Mouse (Mus musculus) megakaryocyte-erythroid progenitor cell, adult 5-6 weeks (primary cell): ENCODE data around the gene Olfr1415. TPM values are rescaled to one million over a fixed set of nuclear protein-coding genes. Genes with fewer than 3 reads are reported as not detected.
"Not testable (repeated sequence)": the region's sequence is repeated elsewhere in the genome, so short reads cannot be mapped to it uniquely, and the experiment has no call there.

ENCODE experiments used
- ATAC-seq: replicated peaks from 2 replicates; pipeline ENCODE4 v1.8.0; 2016; ENCODE audit warnings: mild to moderate bottlenecking, inconsistent platforms; ENCODE audit not compliant: severe bottlenecking, poor library complexity, low FRiP score, low TSS enrichment
- total RNA-seq, 2 experiments: library from RNA; stranded (forward) in 1 of 2; stranded (reverse) in 1 of 2; fragments of 200-1000, 215-1000 nt in 1 of 2; fragments of >200 nt in 1 of 2; fragmentation: Nextera tagmentation in 1 of 2; gene quantifications; 2 replicates each; pipeline ENCODE4 v1.2.3; 2014 to 2017

Olfr1415 gene
- total RNA-seq (2014; fragmentation: Nextera tagmentation) = not detected in 2 replicates
- total RNA-seq (2017) = not detected in 2 replicates

DNA sequence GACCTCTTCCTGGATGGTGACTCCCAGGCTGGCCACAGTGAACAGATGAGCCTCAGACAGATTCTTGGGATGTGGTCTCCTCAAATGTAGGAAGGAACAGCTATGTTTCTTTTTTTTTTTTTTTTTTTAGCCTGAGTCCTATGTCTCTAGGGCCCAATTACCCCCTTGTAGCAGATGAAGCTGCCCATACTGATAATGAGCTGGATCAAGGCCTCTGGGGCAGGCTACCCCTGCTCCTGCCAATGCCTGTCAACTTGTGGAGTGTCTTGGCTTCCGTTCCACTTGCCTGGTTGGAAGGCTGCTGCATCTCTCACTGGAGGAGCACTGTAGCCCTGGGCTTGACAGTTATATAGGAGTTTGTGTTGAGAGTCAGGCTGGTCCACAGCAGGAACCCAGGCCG, at the start of gene Olfr1415:
Olfr1415 (minus strand) TSS at position 101 of the 400 bp plus-strand sequence.
- no peak for ATAC-seq

DNA sequence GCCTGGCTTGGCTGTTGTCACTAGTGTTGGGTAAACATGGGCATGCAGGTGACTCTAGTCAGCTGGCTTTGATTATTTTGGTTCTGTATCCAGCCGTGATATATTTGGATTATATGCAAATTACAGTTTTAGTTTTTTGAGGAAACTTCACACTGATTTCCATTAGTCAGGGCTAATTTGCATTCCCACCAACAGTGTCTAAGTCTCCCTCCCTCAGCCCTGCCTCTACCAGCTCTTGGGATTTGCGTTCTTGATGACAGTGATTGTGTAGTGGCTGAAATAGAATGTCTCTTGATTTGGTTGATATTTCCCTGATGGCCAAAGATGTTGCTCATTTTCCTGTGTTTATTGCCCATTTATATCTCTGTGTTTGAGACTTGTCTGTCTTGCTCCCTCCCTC, 43.2 kb upstream of the Olfr1415 start:
- ATAC-seq = no peak

DNA sequence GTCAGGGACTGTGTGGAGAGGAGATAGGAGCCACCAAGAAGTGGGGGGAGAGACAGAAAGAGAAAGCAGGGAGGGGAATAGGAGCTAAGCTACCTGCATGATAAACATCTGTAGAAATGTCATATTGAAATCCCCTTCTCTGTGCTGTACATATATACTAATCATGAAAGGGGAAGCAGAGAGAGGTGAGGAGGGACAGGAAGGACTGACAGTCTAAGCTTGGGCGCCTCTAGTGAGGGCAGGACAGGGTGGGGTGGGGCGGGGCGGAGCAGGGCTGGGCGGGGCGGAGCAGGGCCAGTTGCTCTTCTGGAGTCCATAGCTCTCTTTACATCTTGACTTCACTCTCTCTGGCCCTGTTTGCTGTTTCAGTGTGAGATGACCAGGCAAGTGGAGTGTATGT, 41.1 kb upstream of the Olfr1415 start:
- ATAC-seq = no peak

GRCm38 (mm10) chr1:92523764-92524163, 27.9 kb upstream of the Olfr1415 start:
- ATAC-seq = no peak

- no peak for ATAC-seq
These were observed 25.5 kb upstream of the Olfr1415 start for GRCm38 (mm10) chr1:92521376-92521775.

- no peak for ATAC-seq
These were observed 23.1 kb upstream of the Olfr1415 start for GRCm38 (mm10) chr1:92519046-92519445.

DNA sequence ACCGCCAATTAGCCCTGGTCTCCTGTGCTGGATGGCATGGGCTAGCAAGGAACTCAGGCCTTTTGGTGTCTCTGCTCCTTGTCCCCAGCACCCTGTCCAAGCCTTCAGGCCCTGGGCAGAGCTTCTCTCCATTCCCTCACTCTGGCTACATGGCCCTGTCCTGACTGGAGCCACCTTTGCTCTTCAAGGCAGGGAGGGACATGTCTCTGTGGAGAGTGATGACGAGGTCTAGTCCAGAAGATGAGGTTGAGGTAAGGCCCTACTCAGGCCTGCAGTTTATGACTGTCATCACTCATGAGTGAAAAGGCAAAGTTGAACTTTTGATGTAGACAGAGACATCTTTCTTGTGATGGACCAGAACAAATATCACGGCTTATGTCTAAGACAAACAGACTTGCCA, 22.7 kb upstream of the Olfr1415 start, which contains the start of gene Olfr1414:
Olfr1414 (minus strand) TSS at position 101 of the 400 bp plus-strand sequence.
- no peak for ATAC-seq

DNA sequence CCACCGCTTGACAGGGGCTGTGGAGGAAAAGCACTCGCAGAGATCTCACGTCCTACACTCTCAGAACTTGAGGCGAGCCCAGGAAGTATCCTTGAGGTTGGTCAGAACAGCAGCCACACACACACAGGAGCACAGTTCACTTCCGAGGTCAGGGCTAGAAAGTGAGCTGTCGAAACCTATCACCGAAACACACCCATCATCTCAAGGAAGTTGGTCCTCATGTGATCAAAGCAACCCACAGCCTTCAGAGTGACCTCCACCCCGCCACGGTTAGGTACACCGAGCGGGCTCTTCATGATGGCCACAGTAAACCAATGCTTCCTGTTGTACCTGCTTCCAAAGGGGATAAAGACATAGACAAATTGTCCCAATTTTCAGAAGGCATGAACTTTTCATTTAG, 19.5 kb upstream of the Olfr1415 start:
- no peak for ATAC-seq

DNA sequence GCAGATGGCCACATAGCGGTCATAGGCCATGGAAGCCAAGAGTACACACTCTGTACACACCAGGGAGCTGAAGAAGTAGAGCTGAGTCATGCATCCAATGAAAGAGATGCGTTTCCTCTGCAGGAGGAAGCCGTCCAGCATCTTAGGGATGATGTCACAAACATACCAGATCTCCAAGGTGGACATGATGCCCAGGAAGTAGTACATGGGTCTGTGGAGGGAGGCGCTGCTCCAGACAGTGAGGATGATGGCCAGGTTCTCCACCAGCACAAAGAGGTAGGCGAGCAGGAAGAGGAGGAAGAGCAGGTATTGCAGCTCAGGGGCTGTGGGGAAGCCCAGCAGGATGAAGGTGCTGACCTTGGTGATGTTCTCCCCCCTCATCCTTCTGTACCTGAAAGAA, 15.7 kb upstream of the Olfr1415 start:
- ATAC-seq = not testable (repeated sequence)

- ATAC-seq = no peak
These were observed 10.9 kb downstream of the Olfr1415 start, which contains the start of gene Olfr1416 for GRCm38 (mm10) chr1:92485013-92485412. Olfr1416 (minus strand) TSS chr1:92485113.

- ATAC-seq = peak; percentile 75
These were observed 21.8 kb downstream of the Olfr1415 start for GRCm38 (mm10) chr1:92474066-92474578.

DNA sequence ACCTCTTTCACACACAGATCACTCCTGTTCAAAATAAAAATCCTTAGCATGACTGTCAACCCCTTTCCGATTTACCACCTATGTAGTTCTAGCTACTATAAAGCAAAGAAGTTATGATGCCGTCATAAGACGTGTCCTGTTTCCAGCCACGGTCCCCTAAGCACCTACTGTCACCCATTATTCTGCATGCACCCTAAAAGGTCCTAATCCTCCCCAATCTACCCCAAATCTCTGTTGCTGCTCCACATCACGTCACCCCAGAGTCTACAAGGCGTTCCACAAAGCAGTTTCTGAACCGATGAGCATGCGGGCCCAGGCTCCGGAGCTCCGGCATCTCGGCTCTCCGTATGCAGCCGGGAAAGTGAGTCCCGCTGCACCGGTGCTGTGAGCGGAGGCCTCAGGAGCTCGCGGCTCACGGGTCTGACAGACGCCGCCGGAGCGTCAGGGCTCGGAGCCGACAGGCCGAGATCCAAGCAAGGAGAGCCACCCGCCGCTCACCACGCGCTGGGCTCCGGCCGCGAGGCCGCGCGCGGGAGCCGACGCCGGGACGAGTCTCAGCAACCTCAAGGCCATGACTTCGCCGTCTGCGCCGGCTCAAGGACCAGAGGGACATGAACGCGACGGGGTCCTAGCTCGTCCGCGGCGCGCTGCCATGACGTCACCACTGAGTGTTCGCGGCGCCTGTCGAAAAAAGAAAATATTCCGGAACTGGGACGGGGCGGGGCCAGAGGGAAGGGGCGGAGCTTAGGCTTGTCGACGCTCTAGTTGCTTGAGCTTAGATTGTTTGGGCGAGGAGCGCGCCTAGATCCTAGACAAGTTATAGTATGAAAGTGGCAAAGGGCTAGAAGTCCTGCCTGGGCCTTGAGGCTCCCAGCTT, 22.5 kb downstream of the Olfr1415 start, which contains the start of gene Ndufa10:
Ndufa10 (minus strand) TSS at position 696 of the 877 bp plus-strand sequence.
- ATAC-seq = peak; percentile 88

- ATAC-seq = no peak
These were observed 27.0 kb downstream of the Olfr1415 start for GRCm38 (mm10) chr1:92468891-92469290.

- ATAC-seq = no peak
These were observed 37.5 kb downstream of the Olfr1415 start for GRCm38 (mm10) chr1:92458416-92458815.

- no peak for ATAC-seq
These were observed 38.1 kb downstream of the Olfr1415 start for GRCm38 (mm10) chr1:92457758-92458157.

DNA sequence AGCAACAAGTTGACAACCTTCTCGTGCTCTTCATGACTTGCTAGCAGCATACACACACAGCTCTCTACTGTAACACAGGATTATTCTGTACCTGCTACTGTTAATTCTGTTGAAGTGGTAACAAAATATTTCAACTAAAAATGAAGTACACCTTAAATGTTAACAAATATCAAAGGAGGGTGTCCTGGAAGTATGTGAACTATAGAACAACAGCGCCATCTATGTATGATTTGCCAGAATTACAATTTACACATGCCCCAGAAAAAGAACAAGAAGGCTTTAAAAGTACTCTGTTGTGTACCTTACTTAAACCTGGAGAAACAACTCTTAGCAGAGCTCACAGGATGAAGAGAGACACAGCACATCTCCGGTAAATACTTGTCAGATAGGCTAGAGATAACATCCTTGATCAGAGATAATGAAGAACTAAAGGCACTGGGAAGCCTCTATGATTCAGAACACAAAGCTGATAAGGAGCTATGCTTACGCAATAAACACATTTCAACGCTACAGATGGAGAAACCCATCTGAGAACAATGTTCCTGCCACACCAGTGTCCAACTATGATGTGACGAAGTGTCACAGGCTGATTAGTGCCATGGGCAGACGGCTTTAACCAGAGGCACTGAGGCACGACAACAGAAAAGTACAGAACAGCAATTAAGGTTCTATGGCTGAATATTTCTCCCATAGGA, 42.0 kb downstream of the Olfr1415 start:
- 0 out of 2 replicates have a peak, but pooled peaks have one; percentile 41 for ATAC-seq

DNA sequence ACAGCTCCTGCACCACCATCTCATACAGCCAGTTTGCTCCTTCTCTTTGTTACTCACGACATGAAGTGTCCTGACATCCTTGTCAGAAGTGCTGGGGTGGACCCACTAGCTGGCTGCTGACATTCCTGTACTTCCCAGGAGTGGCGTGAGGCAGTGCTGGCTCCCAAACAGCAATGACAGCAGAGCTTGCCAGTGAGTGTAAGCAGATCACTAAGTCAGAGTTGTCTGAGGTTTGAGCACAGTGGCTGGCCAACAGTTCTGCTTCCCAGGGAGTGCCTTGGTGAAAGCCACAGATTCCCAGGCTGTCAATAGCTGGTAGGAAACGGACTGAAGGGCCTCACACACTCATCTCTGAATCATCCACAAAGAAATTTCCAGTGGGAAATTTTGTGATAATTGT, 47.6 kb downstream of the Olfr1415 start:
- ATAC-seq = no peak

GRCm38 (mm10) chr1:92441453-92442063, 54.3 kb downstream of the Olfr1415 start:
- ATAC-seq = peak; percentile 95

DNA sequence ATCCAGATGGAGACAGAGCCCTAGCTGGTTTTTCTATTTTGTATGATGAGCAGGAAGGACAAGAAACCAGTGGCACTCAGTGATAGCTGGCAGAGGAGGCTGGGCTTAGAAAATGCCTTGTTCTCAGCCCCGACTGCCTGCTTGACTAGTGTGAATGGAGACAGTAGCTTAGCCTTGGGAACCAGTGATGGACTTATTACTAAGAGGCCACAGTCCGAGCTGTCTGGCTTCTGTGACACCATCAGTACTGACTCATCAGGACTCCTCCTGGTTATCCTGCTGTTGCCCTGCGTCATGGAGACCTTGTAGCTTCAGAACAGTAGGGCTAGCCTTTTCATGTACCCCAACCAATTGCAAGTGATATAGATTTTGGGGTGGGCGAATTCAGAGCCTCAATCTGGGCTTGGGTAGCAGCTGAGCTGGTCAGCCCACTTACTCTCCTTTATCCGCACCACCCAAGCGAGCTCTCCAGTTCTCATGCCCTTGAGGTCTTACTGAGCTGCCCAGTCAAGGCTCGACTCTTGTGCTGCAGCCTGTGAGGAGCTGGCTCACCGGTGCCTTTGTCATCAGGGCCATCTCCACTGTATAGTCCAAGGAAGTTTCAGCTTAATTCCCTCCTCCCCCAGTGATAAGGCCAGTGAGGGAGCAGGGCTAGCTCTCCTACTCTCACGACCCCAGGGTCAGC, 55.7 kb downstream of the Olfr1415 start:
- no peak for ATAC-seq
